Mouse (Mus musculus) hindbrain, postnatal 0 days (tissue): ENCODE measurements around the gene Pdlim7. TPM values are rescaled to one million over a fixed set of nuclear protein-coding genes. Genes with fewer than 3 reads are reported as not detected.

ENCODE experiments used
- ATAC-seq: fragments of 200-750 bp; cut with Nextera tagmentation; 2 replicates; pipeline ENCODE4 v1.8.0; 2017; ENCODE audit warnings: mild to moderate bottlenecking, moderate TSS enrichment, moderate library complexity
- DNase-seq: peaks from one replicate; pipeline ENCODE4 v3.0.0-alpha.2; 2015; ENCODE audit warnings: low spot score
- H3K27ac ChIP-seq: fragments of 300-500 bp; sonication (generic); 2 replicates; pipeline ENCODE4 v1.5.1; 2014; ENCODE audit warnings: mild to moderate bottlenecking
- H3K27me3 ChIP-seq: fragments of 300-500 bp; sonication (generic); 2 replicates; pipeline ENCODE4 v1.6.1; 2014; ENCODE audit warnings: low read length, mixed read lengths; ENCODE audit not compliant: insufficient read depth
- H3K36me3 ChIP-seq: fragments of 300-500 bp; sonication (generic); 2 replicates; pipeline ENCODE4 v1.6.1; 2014; ENCODE audit warnings: low read length, mixed read lengths; ENCODE audit not compliant: insufficient read depth
- H3K4me1 ChIP-seq: fragments of 300-500 bp; sonication (generic); 2 replicates; pipeline ENCODE4 v1.6.1; 2014; ENCODE audit warnings: antibody characterized with exemption, low read length, mixed read lengths; ENCODE audit not compliant: insufficient read depth
- H3K4me2 ChIP-seq: fragments of 300-500 bp; sonication (generic); 2 replicates; pipeline ENCODE4 v1.6.1; 2014; ENCODE audit warnings: low read depth, mild to moderate bottlenecking, low read length, moderate library complexity, mixed read lengths
- H3K4me3 ChIP-seq: fragments of 300-500 bp; sonication (generic); 2 replicates; pipeline ENCODE4 v1.5.1; 2014; ENCODE audit warnings: low read length
- H3K9ac ChIP-seq: fragments of 300-500 bp; sonication (generic); replicated peaks from 2 replicates; pipeline ENCODE4 v1.6.1; 2014; ENCODE audit warnings: mild to moderate bottlenecking, low read length, moderate library complexity, mixed read lengths
- H3K9me3 ChIP-seq: fragments of 300-500 bp; sonication (generic); 2 replicates; pipeline ENCODE4 v1.6.1; 2016; ENCODE audit warnings: low read length, mixed read lengths
- CTCF ChIP-seq: IDR thresholded peaks from 2 replicates; pipeline ENCODE4 v1.5.1; 2016; ENCODE audit warnings: antibody characterized with exemption, control low read depth, low read depth
- WGBS: fragments of 180-500 bp; shearing (Covaris S2); extraction: QIAGEN DNeasy Blood & Tissue Kit; methylation state at CpG from one replicate; pipeline ENCODE4 v1.1.7; 2014; 5-methylcytosine and 5-hydroxymethylcytosine counted together
- polyA plus RNA-seq: library from polyadenylated mRNA; unstranded; fragments of >200 nt; fragmentation: Nextera tagmentation; extraction: Ambion mirVana; gene quantifications from 2 replicates; pipeline ENCODE4 v1.2.1, GENCODE M21; 2015
- total RNA-seq: library from RNA; depleted of rRNA; stranded (reverse); fragments of >200 nt; gene quantifications from 2 replicates; pipeline ENCODE4 v1.2.3, GENCODE M21; 2014

Pdlim7 gene
- total and polyA plus RNA-seq, 2 experiments from 2014 or later = 49.9 to 133 TPM

DNA sequence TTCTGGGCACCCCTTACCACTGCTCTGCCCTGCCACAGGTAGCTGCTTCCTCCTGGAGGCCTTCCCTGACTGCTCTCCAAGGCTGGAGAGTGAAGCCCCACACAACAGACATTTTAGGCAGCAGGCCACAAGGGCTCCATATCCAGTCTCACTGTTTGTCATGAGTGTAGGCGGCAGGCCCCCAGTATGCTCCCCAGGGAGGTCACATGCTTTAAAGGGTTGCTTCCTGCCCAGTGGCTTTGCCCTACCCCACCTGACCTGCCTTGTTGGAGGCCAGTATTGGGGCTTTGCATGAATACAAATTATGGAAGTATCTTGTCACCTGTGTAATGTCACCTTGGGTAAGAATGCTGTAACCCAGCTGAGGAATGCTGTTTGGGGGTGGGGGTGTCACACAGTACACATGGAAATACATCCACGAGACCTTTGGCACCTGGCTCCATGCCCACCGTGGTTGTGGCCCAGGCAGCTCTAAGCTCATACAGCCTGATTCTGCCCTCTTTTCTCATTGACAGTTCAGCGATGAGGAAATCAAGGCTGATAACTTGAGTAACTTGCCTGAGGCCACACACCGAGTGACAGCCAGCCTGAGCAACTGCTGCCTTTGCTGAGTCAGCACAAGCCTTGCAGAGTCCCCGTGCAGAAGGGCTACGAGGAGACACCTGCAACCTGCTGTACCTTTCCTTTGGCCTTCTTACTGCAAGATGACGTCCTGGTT lies 15.9 kb upstream of the Pdlim7 start, which contains the start of gene Dok3:
TSS of gene Dok3 (minus strand) at position 99 of the 718 bp plus-strand sequence.
- Histone ChIP-seq H3K27me3 (no peaks in the 10 kb centered on the region), H3K4me1 (no peaks in the 10 kb centered on the region), H3K36me3 (peaks cover 41% of the 10 kb centered on the region), H3K27ac (no peak within 1 kb of the TSS), H3K4me2 (no peak within 1 kb of the TSS), H3K9me3 (no peaks in the 10 kb centered on the region), H3K4me3 (no peak within 1 kb of the TSS), H3K9ac (no peak within 1 kb of the TSS)
- no peak for TF ChIP-seq CTCF
- ATAC-seq (no peak), DNase-seq (no peak)
- WGBS = 82% methylated on average over 8 of the region's 8 CpGs

DNA sequence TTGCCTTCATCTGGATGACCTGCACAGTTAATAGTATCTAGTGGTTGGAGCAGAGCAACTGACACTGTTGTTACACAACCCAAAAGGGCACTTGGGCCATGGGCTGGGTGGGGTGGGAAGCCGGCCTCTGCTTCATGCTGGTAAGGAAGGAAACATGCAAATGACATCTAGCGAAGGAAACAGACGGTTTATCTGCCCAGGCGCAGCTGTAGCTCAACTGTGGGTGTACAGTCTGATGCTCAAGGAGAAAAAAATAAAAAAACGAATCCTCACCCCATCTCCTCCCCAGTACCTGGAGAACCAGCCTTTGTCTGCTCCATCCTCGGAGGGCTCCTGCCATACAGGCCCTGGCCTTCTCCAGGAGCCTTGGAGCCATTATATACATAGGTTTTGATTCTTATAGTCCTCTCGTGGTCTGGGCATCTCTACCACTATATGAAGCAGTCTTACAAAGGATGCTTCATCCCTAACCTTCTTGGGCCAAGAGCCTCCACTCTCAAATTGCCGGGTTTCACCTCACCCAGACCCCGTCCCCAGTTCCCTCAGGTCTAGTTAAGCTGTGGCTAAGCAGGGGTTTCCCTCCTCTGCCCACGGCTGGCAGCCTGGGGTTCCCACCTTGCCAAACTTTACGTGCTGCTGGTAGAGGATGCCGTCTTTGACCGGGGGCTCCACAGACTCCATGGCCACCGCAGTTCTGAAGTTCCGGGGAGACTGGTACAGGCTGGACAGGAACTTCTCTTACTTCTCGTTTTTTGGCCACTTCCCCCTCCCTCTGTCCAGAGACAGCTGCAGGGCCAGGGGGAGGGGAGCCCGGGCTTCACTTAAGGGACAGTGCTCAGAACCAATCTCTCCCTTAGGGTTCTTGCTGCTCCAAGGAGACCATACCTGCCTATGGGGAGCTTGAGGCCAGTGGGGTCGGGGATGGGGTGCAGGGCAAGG lies 14.6 kb upstream of the Pdlim7 start:
- Histone ChIP-seq H3K27ac (no peak overlapping the region), H3K36me3 (peaks cover 29% of the 10 kb centered on the region), H3K9me3 (no peaks in the 10 kb centered on the region), H3K9ac (no peak overlapping the region), H3K27me3 (no peaks in the 10 kb centered on the region), H3K4me1 (no peaks in the 10 kb centered on the region), H3K4me2 (no peak overlapping the region), H3K4me3 (no peak overlapping the region)
- WGBS = 81% methylated on average over 18 of the region's 18 CpGs
- no peak for TF ChIP-seq CTCF
- DNase-seq (no peak), ATAC-seq (no peak)

DNA sequence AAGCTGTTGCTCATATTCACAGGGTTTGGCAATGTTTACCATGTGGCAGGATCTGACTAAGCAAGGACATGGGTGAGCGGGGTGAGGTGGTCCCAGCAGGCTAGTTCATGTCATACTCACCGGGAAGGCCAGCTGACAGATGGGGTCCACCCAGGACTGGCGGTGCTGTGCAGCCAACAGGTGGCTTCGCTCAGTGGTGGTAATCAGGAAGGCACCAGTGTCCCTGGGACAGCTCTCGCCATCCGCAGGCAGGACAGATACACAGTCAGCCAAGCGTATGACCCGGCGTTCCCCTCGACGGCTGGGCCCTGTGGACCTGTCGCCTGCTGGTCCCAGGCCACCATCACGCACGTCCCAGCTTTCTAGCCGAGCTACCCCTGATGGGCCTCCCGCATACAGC lies 13.7 kb upstream of the Pdlim7 start:
- Histone ChIP-seq H3K36me3 (peaks cover 22% of the 10 kb centered on the region), H3K4me1 (no peaks in the 10 kb centered on the region), H3K4me2 (no peak overlapping the region), H3K9ac (no peak overlapping the region), H3K27me3 (no peaks in the 10 kb centered on the region), H3K27ac (no peak overlapping the region), H3K9me3 (no peaks in the 10 kb centered on the region), H3K4me3 (no peak overlapping the region)
- no peak for DNase-seq
- TF ChIP-seq CTCF = no peak
- no peak for ATAC-seq
- 67% methylated on average over 16 of the region's 16 CpGs for WGBS

DNA sequence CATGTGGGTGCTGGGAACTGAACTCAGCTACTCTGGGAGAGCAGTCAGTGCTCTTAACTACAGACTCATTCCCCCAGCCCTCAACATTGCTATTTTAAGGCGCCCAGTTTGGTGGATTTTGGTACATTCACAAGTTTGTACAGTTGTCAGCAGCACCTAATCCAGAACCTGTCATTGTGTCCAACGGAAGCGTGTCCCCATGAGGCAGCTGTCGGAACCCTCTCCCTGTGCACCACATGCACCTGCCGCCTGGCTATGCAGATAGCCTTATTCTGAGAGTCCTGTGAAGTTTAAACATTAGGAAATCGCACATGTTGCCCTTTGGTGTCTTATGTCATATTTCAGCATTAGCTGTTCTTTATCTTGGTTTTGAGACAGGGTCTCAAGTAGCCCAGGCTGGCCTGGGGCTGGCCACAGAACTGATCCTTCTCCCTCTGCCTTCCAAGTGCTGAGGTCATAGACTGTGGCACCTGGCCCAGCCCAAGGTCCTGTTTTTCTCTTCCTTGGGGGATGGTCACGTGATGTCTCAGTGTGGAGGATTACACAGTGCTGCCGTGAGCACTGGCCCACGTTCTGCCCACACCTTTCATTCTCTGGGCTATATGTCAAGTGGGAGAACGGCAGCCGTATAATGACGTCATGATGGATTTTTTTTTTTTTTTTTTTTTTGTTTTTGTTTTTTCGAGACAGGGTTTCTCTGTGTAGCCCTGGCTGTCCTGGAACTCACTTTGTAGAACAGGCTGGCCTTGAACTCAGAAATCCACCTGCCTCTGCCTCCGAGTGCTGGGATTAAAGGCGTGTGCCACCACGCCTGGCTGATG lies 12.5 kb upstream of the Pdlim7 start:
- H3K4me2 ChIP-seq = no peak overlapping the region
- no peak for TF ChIP-seq CTCF
- H3K27ac ChIP-seq = no peak overlapping the region
- no peaks in the 10 kb centered on the region for H3K4me1 ChIP-seq
- DNase-seq = no peak
- H3K9me3 ChIP-seq = no peaks in the 10 kb centered on the region
- no peaks in the 10 kb centered on the region for H3K27me3 ChIP-seq
- no peak for ATAC-seq
- H3K4me3 ChIP-seq = no peak overlapping the region
- WGBS = 82% methylated on average over 16 of the region's 16 CpGs
- peaks cover 12% of the 10 kb centered on the region for H3K36me3 ChIP-seq
- no peak overlapping the region for H3K9ac ChIP-seq

DNA sequence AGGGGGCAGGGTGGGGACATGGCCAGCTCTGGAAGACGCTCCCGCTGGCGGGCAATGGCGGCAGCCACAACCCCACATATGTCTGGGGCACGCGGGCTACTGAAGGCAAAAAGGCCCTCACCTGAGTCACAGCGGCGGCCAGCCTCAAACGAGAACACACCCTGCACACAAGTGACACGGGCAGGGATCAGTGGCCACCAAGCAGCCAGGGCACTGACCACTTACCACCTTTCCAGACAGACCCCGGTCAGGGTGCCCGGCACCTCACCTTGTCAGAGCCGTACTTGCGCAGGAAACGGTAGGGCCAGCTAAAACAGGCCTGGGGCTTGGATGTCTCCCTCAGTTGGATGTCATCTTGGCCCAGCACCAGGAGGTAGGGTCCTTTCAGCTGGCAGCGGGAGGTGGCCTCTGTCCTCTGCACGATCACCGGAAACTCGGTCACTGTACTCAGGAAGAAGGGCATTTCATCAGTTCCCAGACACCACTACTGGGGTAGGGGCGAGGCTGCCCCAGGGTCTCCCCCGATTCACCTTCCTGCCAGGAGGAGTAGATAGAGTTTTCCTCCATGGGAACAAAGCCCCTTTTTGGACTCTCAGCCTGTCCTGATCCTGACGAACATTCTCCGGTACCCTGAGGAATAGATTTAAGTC lies 10.6 kb upstream of the Pdlim7 start:
- TF ChIP-seq CTCF = no peak
- Histone ChIP-seq H3K9me3 (no peaks in the 10 kb centered on the region), H3K4me3 (no peak overlapping the region), H3K4me1 (no peaks in the 10 kb centered on the region), H3K27ac (no peak overlapping the region), H3K9ac (no peak overlapping the region), H3K36me3 (no peaks in the 10 kb centered on the region), H3K4me2 (no peak overlapping the region), H3K27me3 (no peaks in the 10 kb centered on the region)
- 93% methylated on average over 23 of the region's 23 CpGs for WGBS
- no peak for ATAC-seq
- DNase-seq = no peak

DNA sequence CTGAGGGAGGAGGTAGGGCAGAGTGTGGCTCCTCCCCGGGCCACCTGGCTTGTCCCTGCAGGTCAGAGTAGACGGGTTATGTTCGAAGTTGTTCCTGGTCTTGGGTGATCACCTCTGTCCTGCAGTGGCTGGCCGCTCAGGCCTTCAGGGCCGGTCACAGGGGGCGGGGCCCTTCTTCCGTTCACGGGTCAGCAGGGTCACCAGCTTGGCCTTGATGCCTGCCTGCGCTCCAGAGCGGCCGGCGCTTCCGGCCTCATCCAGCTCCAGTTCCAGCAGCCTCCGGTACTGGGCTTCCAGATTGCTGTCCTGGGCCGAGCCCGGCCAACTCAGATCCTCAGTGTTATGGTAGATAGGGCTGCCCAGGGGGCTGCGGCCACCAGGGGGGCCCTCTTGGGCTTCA lies 9.8 kb upstream of the Pdlim7 start:
- ATAC-seq (0 out of 2 replicates have a peak, but pooled peaks have one; percentile 22), DNase-seq (no peak)
- no peaks in the 10 kb centered on the region for H3K36me3 ChIP-seq
- no peaks in the 10 kb centered on the region for H3K4me1 ChIP-seq
- no peak for TF ChIP-seq CTCF
- no peaks in the 10 kb centered on the region for H3K9me3 ChIP-seq
- H3K4me2 ChIP-seq = no peak overlapping the region
- no peak overlapping the region for H3K9ac ChIP-seq
- H3K27me3 ChIP-seq = no peaks in the 10 kb centered on the region
- WGBS = 69% methylated on average over 17 of the region's 17 CpGs
- H3K4me3 ChIP-seq = no peak overlapping the region
- no peak overlapping the region for H3K27ac ChIP-seq
